Mouse (Mus musculus): ENCODE results near the gene Cd247. TPM values are rescaled to one million over a fixed set of nuclear protein-coding genes. Genes with fewer than 3 reads are reported as not detected.

The Cd247 gene
- polyA plus RNA-seq, 1 experiment: 0.79 TPM

Other genes starting within 250 kb of the Cd247 start
- 142 and 156 TPM in 2 replicates for gene Mpzl1, start 154.1 kb upstream of the Cd247 start, polyA plus RNA-seq (2012; rRNA removed)
- 7.9 and 10.1 TPM in 2 replicates for gene Rcsd1, start 78.9 kb upstream of the Cd247 start, polyA plus RNA-seq (2012; rRNA removed)
- gene Creg1, start 24.9 kb upstream of the Cd247 start, polyA plus RNA-seq (2012; rRNA removed): 12.4 and 12.8 TPM in 2 replicates
- gene Pou2f1, start 214.0 kb downstream of the Cd247 start, polyA plus RNA-seq (2012; rRNA removed): 16.0 and 21.2 TPM in 2 replicates